Mouse (Mus musculus) testis, postnatal 14 days (tissue): Measurements from ENCODE around the gene Mdm4.
A peak's percentile ranks its signal among the peaks of the same experiment; 100 is the strongest.
"Not testable (repeated sequence)": the region's sequence is repeated elsewhere in the genome, so short reads cannot be mapped to it uniquely, and the experiment has no call there.

Experiments
- DNase-seq: peaks from one replicate; pipeline ENCODE4 v3.0.0; 2021; ENCODE audit warnings: low spot score

Gene Mdm4

GRCm38 (mm10) chr1:133053034-133053433 lies 22.7 kb upstream of the Mdm4 start:
- DNase-seq, result no peak

GRCm38 (mm10) chr1:133051829-133052228 lies 21.5 kb upstream of the Mdm4 start:
- no peak for DNase-seq

- DNase-seq, result no peak
These were observed 19.7 kb upstream of the Mdm4 start for GRCm38 (mm10) chr1:133050001-133050431.

GRCm38 (mm10) chr1:133048690-133049089 lies 18.3 kb upstream of the Mdm4 start:
- no peak for DNase-seq

GRCm38 (mm10) chr1:133047575-133047974 lies 17.2 kb upstream of the Mdm4 start:
- DNase-seq, result no peak

- peak; percentile 37 for DNase-seq
These were observed 16.1 kb upstream of the Mdm4 start for GRCm38 (mm10) chr1:133046441-133046931.

GRCm38 (mm10) chr1:133045861-133046440 lies 15.6 kb upstream of the Mdm4 start:
- DNase-seq, result peak; percentile 68

- peak; percentile 32 for DNase-seq
These were observed 14.9 kb upstream of the Mdm4 start, which contains the start of gene Pik3c2b for GRCm38 (mm10) chr1:133045011-133045860. Pik3c2b (plus strand) TSS chr1:133045667.

GRCm38 (mm10) chr1:133039505-133039949 lies 9.2 kb upstream of the Mdm4 start:
- DNase-seq, result no peak

- DNase-seq, result not testable (repeated sequence)
These were observed 4.3 kb upstream of the Mdm4 start for GRCm38 (mm10) chr1:133034682-133035081.

- peak; percentile 60 for DNase-seq
These were observed 3.7 kb upstream of the Mdm4 start for GRCm38 (mm10) chr1:133034091-133034460.

- peak; percentile 49 for DNase-seq
These were observed 3.1 kb upstream of the Mdm4 start for GRCm38 (mm10) chr1:133033316-133034090.

GRCm38 (mm10) chr1:133032981-133033315 lies 2.6 kb upstream of the Mdm4 start:
- DNase-seq, result no peak

GRCm38 (mm10) chr1:133029744-133030143 lies 617 bp downstream of the Mdm4 start:
- DNase-seq, result no peak

- DNase-seq, result no peak
These were observed 2.4 kb downstream of the Mdm4 start for GRCm38 (mm10) chr1:133027980-133028379.

- no peak for DNase-seq
These were observed 3.2 kb downstream of the Mdm4 start for GRCm38 (mm10) chr1:133027126-133027525.

- DNase-seq, result not testable (repeated sequence)
These were observed 4.6 kb downstream of the Mdm4 start for GRCm38 (mm10) chr1:133025796-133026190.

- peak; percentile 94 for DNase-seq
These were observed 5.1 kb downstream of the Mdm4 start for GRCm38 (mm10) chr1:133025051-133025795.

GRCm38 (mm10) chr1:133024426-133024825 lies 5.9 kb downstream of the Mdm4 start:
- no peak for DNase-seq

- not testable (repeated sequence) for DNase-seq
These were observed 6.6 kb downstream of the Mdm4 start for GRCm38 (mm10) chr1:133023723-133024122.

- not testable (repeated sequence) for DNase-seq
These were observed 8.4 kb downstream of the Mdm4 start for GRCm38 (mm10) chr1:133021971-133022370.

GRCm38 (mm10) chr1:133021391-133021790 lies 9.0 kb downstream of the Mdm4 start:
- no peak for DNase-seq
